Mouse (Mus musculus) ES-E14 (cell line): ENCODE measurements around the gene Atp1a4. TPM values are rescaled to one million over a fixed set of nuclear protein-coding genes. Genes with fewer than 3 reads are reported as not detected.
A peak's percentile ranks its signal among the peaks of the same experiment; 100 is the strongest.
"Not testable (repeated sequence)": the region's sequence is repeated elsewhere in the genome, so short reads cannot be mapped to it uniquely, and the experiment has no call there.

ENCODE experiments used
- DNase-seq: peaks from one replicate; pipeline ENCODE4 v3.0.0-alpha.2; 2013; ENCODE audit warnings: low read depth, low spot score
- H3K27ac ChIP-seq: 2 replicates; pipeline ENCODE4 v1.5.1; 2012; ENCODE audit warnings: low read depth, mild to moderate bottlenecking, low read length, moderate library complexity, mixed read lengths; ENCODE audit not compliant: poor library complexity, insufficient read depth, severe bottlenecking
- H3K36me3 ChIP-seq: 2 replicates; pipeline ENCODE4 v1.6.1; 2012; ENCODE audit warnings: mild to moderate bottlenecking, low read length, moderate library complexity, mixed read lengths; ENCODE audit not compliant: control insufficient read depth, poor library complexity, insufficient read depth, severe bottlenecking
- H3K4me1 ChIP-seq, 2 experiments: fragments of 150-350 bp in 1 of 2; sonication (generic) in 1 of 2; 2 replicates each; pipeline ENCODE4 v1.6.1; 2012; ENCODE audit warnings: low read length in 2 of 2, mild to moderate bottlenecking in 1 of 2, mixed read lengths in 1 of 2; ENCODE audit not compliant: control insufficient read depth in 2 of 2, insufficient read depth in 2 of 2, poor library complexity in 1 of 2
- H3K4me3 ChIP-seq, 2 experiments: fragments of 150-350 bp in 1 of 2; sonication (generic) in 1 of 2; 2 replicates each; pipeline ENCODE4 v1.5.1; 2012; ENCODE audit warnings: low read length in 2 of 2, low read depth in 1 of 2, mild to moderate bottlenecking in 1 of 2, mixed read lengths in 1 of 2; ENCODE audit not compliant: insufficient read depth in 1 of 2, poor library complexity in 1 of 2, severe bottlenecking in 1 of 2
- H3K9ac ChIP-seq: 2 replicates; pipeline ENCODE4 v1.6.1; 2012; ENCODE audit warnings: low read depth, mild to moderate bottlenecking, low read length, mixed read lengths; ENCODE audit not compliant: poor library complexity, insufficient read depth, severe bottlenecking
- H3K9me3 ChIP-seq: fragments of 150-350 bp; sonication (generic); 2 replicates; pipeline ENCODE4 v1.6.1; 2012; ENCODE audit warnings: low read depth, mild to moderate bottlenecking, low read length; ENCODE audit not compliant: control insufficient read depth, insufficient read depth
- CHD2 ChIP-seq: IDR thresholded peaks from 2 replicates; pipeline ENCODE4 v1.6.1; 2014; ENCODE audit warnings: mild to moderate bottlenecking, low read depth, low read length, inconsistent platforms
- HCFC1 ChIP-seq: IDR thresholded peaks from 2 replicates; pipeline ENCODE4 v1.6.1; 2012; ENCODE audit warnings: low read length, inconsistent platforms, borderline replicate concordance; ENCODE audit not compliant: insufficient read depth
- MAFK ChIP-seq: IDR thresholded peaks from 2 replicates; pipeline ENCODE4 v1.6.1; 2014; ENCODE audit warnings: mild to moderate bottlenecking, low read depth, low read length, inconsistent platforms; ENCODE audit not compliant: insufficient read depth
- ZC3H11A ChIP-seq: IDR thresholded peaks from 2 replicates; pipeline ENCODE4 v1.6.1; 2012; ENCODE audit warnings: low read depth, mild to moderate bottlenecking, inconsistent platforms, low read length, borderline replicate concordance
- ZNF384 ChIP-seq: IDR thresholded peaks from 2 replicates; pipeline ENCODE4 v1.6.1; 2012; ENCODE audit warnings: low read depth, low read length, inconsistent platforms
- in situ Hi-C, 2 experiments: fragments of 600-800 bp; cut with MboI; formaldehyde crosslinking; loops; one replicate each; pipeline ENCODE4 v1.15.1; 2025; ENCODE audit warnings: low sequenced_read_pairs in 2 of 2, inconsistent platforms in 1 of 2; ENCODE audit not compliant: unreplicated experiment in 2 of 2
- total RNA-seq: library from RNA; depleted of rRNA; stranded (reverse); fragments of 300-350 nt; gene quantifications from 2 replicates; pipeline ENCODE4 v1.2.3, GENCODE M21; 2012

The Atp1a4 gene
- total RNA-seq, 1 experiment, result 2.2 TPM

DNA sequence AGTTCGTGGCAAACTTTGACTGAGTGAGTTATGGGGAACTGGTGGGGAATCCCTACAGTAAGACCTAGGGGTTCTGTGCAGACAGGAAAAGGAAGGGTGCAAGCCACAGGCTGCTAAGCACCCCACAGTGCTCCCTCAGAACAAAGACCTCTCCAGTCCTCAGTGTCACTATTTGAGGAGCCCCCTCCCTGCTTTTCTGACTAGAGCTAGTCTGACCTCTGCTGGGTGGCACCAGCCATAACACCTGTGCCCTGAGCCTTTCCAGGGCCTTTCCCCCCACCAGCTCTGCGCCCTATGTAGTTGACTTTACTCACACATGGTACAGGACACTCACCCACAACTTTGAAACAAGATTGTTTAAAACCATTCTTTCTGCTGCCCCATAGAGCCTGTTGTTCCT is 10.5 kb downstream of the Atp1a4 start:
- Histone ChIP-seq H3K9me3 (no peaks in the 10 kb centered on the region), H3K4me1 (peaks cover 2 to 6% of the 10 kb centered on the region in 2 experiments; a peak in 2 of 4 replicates), H3K4me3 (no peak overlapping the region), H3K36me3 (no peaks in the 10 kb centered on the region), H3K9ac (no peak overlapping the region), H3K27ac (no peak overlapping the region)
- peak; percentile 24 for DNase-seq
- no peak for TF ChIP-seq CHD2
- peak; percentile 9; the same call in 1 of the 2 replicates for TF ChIP-seq ZC3H11A
- in situ Hi-C loops, result no loop called here

DNA sequence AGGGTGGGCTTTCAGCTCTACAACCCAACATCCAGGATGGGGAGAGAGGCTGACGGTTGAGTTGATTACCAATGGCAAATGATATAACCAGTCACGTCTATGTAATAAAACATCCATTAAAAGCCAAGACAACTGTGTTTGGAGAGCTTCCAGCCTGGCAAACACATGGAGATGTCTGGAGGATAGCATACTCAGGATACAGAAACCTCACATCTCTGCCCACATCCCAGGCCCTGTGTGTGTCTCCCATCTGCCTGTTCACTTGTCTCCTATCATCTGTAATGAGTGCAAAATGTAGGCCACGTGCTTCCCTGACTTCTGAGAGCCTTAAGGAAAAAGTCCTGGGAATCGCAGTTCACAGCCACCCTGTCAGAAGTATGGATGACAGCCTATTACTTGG is 11.0 kb downstream of the Atp1a4 start:
- Histone ChIP-seq H3K4me3 (no peak overlapping the region), H3K4me1 (peaks cover 4 to 6% of the 10 kb centered on the region in 2 experiments; a peak in 2 of 4 replicates), H3K27ac (no peak overlapping the region), H3K9me3 (no peaks in the 10 kb centered on the region), H3K36me3 (no peaks in the 10 kb centered on the region), H3K9ac (no peak overlapping the region)
- DNase-seq, result no peak
- in situ Hi-C loops, result no loop called here
- TF ChIP-seq MAFK, result no peak
- TF ChIP-seq ZNF384, result no peak
- no peak for TF ChIP-seq ZC3H11A
- TF ChIP-seq HCFC1, result no peak
- TF ChIP-seq CHD2, result no peak

DNA sequence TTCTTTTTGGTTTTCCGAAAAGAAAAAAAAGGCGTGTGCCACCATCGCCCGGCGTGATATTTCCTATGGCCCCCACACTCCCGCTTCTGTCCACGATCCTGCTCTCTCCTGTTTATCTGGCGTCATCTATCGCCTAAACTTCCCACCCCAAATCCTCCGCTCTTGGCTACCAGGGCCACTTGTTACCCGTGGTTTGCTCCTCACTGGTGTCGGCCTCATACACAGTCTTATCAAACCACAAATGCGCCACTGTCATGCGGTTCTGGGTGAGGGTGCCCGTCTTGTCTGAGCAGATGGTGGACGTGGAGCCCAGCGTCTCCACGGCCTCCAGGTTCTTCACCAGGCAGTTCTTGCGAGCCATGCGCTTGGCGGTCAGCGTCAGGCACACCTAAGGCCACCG is 13.6 kb downstream of the Atp1a4 start:
- peak overlapping the region; percentile 16 to 20; a peak in 3 of 4 replicates for H3K4me3 ChIP-seq
- in situ Hi-C loops, result not testable (repeated sequence)

GRCm38 (mm10) chr1:172243547-172244205 is 14.5 kb downstream of the Atp1a4 start:
- no peak overlapping the region for H3K4me3 ChIP-seq
- TF ChIP-seq ZC3H11A, result no peak
- no peak for DNase-seq
- H3K4me1 ChIP-seq, result peaks cover 8 to 9% of the 10 kb centered on the region in 2 experiments; a peak in 3 of 4 replicates
- H3K27ac ChIP-seq, result no peak overlapping the region
- no peaks in the 10 kb centered on the region for H3K36me3 ChIP-seq
- no peaks in the 10 kb centered on the region for H3K9me3 ChIP-seq
- in situ Hi-C loops, result no loop called here
- no peak overlapping the region for H3K9ac ChIP-seq

More for the DNA sequence above, 13.6 kb downstream of the Atp1a4 start:
- not testable (repeated sequence) for H3K36me3 ChIP-seq, H3K9me3 ChIP-seq, H3K9ac ChIP-seq, H3K27ac ChIP-seq, H3K4me1 ChIP-seq, DNase-seq

DNA sequence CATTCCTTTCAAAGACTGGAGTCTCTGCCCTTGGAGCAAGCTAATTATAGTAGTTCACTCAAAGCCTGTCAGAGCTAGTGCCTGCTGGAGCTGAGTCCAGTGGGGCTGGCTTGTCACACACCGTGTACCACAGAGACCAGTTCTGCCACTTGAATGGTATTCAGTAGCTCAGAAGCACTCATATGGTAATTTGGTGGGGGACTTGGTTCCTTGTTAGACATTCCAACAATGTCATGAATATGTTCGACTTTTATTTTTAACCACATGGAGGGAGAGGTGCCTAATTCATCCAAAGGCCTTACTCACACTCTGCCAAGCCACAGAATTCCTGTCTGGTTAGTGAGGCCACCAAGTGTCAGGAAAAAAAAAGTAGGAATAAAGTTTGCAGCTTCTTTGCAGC is 15.8 kb downstream of the Atp1a4 start:
- Histone ChIP-seq H3K9me3 (no peaks in the 10 kb centered on the region), H3K27ac (no peak overlapping the region), H3K4me3 (no peak overlapping the region), H3K4me1 (peaks cover 9 to 10% of the 10 kb centered on the region in 2 experiments; a peak in 3 of 4 replicates), H3K9ac (no peak overlapping the region), H3K36me3 (no peaks in the 10 kb centered on the region)
- in situ Hi-C loops, result no loop called here
- no peak for DNase-seq
- no peak for TF ChIP-seq MAFK
- no peak for TF ChIP-seq ZC3H11A
- TF ChIP-seq ZNF384, result no peak
- TF ChIP-seq CHD2, result no peak
- TF ChIP-seq HCFC1, result no peak
